Mouse (Mus musculus): ENCODE measurements around the gene Hoxd9. TPM values are rescaled to one million over a fixed set of nuclear protein-coding genes. Genes with fewer than 3 reads are reported as not detected.

The Hoxd9 gene
- total and polyA plus RNA-seq, 2 experiments from 2014 or later: 0.12 to 0.84 TPM

- Histone ChIP-seq H3K27ac (ENCODE audit: low read depth) (no peak overlapping the region), H3K27me3 (ENCODE audit: control insufficient read depth, insufficient read depth, low read length) (peaks cover 98% of the 10 kb centered on the region), H3K9ac (replicated peaks; ENCODE audit: low read depth, low read length) (no peak overlapping the region), H3K4me2 (ENCODE audit: low read depth, low read length) (no peak overlapping the region), H3K36me3 (replicated peaks; ENCODE audit: control insufficient read depth, insufficient read depth, low read length) (no peaks in the 10 kb centered on the region), H3K4me3 (ENCODE audit: low read depth, low read length) (no peak overlapping the region), H3K9me3 (replicated peaks; ENCODE audit: control insufficient read depth, low read length) (no peaks in the 10 kb centered on the region), H3K4me1 (ENCODE audit: control insufficient read depth, insufficient read depth) (peaks cover 6% of the 10 kb centered on the region; the same call in 1 of the 2 replicates)
- TF ChIP-seq CTCF (IDR thresholded peaks at IDR 0.05; ENCODE audit: low read depth): no peak
- TF ChIP-seq EP300 (IDR thresholded peaks at IDR 0.05; ENCODE audit: low read depth): no peak
- DNase-seq (ENCODE audit: low spot score) (no peak), ATAC-seq (ENCODE audit: insufficient read depth, low read depth) (no peak)
- whole genome bisulfite sequencing: 11% methylated on average over 19 of the region's 19 CpGs
Observed at GRCm38 (mm10) chr2:74713239-74714150, 16.0 kb downstream of the Hoxd9 start.

DNA sequence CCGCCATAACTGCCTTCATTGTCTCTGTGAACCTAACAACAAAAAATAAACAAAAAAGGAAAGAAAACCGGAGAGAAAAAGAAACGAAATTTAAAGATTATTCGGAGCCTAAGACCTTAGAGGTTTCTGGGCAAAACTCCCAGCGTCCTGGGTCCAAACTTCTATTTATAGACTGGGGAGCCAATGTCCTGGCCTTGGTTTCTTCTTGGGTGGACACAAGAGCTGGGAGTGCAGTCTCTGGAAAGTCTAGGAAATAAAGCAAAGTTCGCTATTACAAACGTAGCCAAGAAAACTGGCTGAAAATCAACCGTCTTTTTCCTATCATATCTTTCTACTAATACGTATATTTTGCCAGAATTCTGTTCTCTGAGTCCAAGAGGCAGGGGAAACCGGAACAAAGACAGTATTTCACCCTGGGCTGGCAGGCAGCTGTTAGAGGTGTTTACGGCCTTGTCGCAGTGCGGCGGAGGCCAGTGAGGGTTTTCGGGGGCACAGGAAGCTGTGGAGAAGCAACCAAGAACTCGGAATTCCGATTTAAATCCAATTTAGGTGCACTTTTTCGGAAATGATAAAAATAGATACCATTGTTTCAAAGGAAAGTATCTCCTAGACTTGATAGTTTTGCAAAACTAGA lies 16.7 kb downstream of the Hoxd9 start:
- Histone ChIP-seq H3K9me3 (replicated peaks; ENCODE audit: control insufficient read depth, low read length) (no peaks in the 10 kb centered on the region), H3K9ac (replicated peaks; ENCODE audit: low read depth, low read length) (no peak overlapping the region), H3K4me2 (ENCODE audit: low read depth, low read length) (no peak overlapping the region), H3K4me1 (ENCODE audit: control insufficient read depth, insufficient read depth) (peaks cover 6% of the 10 kb centered on the region; the same call in 1 of the 2 replicates), H3K4me3 (ENCODE audit: low read depth, low read length) (no peak overlapping the region), H3K27me3 (ENCODE audit: control insufficient read depth, insufficient read depth, low read length) (peaks cover 97% of the 10 kb centered on the region), H3K27ac (ENCODE audit: low read depth) (no peak overlapping the region), H3K36me3 (replicated peaks; ENCODE audit: control insufficient read depth, insufficient read depth, low read length) (no peaks in the 10 kb centered on the region)
- 13% methylated on average over 18 of the region's 18 CpGs for WGBS
- DNase-seq (ENCODE audit: low spot score) (no peak), ATAC-seq (ENCODE audit: insufficient read depth, low read depth) (no peak)
- TF ChIP-seq EP300 (IDR thresholded peaks at IDR 0.05; ENCODE audit: low read depth): no peak
- no peak for TF ChIP-seq CTCF (IDR thresholded peaks at IDR 0.05; ENCODE audit: low read depth)

DNA sequence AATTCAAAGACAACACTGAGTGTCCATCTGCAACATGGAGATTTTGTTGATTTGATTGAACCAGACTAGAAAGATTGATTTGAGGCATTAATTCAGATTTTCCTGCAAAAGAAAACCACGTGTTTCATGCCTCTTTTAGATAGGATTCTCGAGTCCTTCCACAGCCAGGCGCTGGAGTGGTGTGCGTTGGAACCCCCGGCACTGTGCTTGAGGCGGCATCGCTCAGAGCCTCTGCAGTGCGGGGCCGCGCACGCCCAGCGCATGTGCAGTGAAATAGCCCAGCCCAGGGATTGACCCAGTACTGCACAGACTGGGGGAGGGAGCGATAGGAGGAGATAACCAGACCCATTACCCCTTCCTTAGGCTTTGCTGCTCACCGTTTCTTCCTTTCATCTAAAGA lies 17.4 kb downstream of the Hoxd9 start:
- DNase-seq (ENCODE audit: low spot score) (no peak), ATAC-seq (ENCODE audit: insufficient read depth, low read depth) (no peak)
- Histone ChIP-seq H3K4me3 (ENCODE audit: low read depth, low read length) (no peak overlapping the region), H3K9me3 (replicated peaks; ENCODE audit: control insufficient read depth, low read length) (no peaks in the 10 kb centered on the region), H3K27ac (ENCODE audit: low read depth) (no peak overlapping the region), H3K36me3 (replicated peaks; ENCODE audit: control insufficient read depth, insufficient read depth, low read length) (no peaks in the 10 kb centered on the region), H3K4me1 (ENCODE audit: control insufficient read depth, insufficient read depth) (peaks cover 6% of the 10 kb centered on the region; the same call in 1 of the 2 replicates), H3K27me3 (ENCODE audit: control insufficient read depth, insufficient read depth, low read length) (peaks cover 97% of the 10 kb centered on the region), H3K4me2 (ENCODE audit: low read depth, low read length) (no peak overlapping the region), H3K9ac (replicated peaks; ENCODE audit: low read depth, low read length) (no peak overlapping the region)
- TF ChIP-seq EP300 (IDR thresholded peaks at IDR 0.05; ENCODE audit: low read depth) (no peak), CTCF (IDR thresholded peaks at IDR 0.05; ENCODE audit: low read depth) (0 out of 2 replicates have a peak, but pooled peaks have one; percentile 3)
- WGBS: 3% methylated on average over 14 of the region's 14 CpGs

GRCm38 (mm10) chr2:74715504-74716241 lies 18.1 kb downstream of the Hoxd9 start:
- Histone ChIP-seq H3K4me1 (ENCODE audit: control insufficient read depth, insufficient read depth) (peaks cover 6% of the 10 kb centered on the region; the same call in 1 of the 2 replicates), H3K9me3 (replicated peaks; ENCODE audit: control insufficient read depth, low read length) (no peaks in the 10 kb centered on the region), H3K9ac (replicated peaks; ENCODE audit: low read depth, low read length) (no peak overlapping the region), H3K36me3 (replicated peaks; ENCODE audit: control insufficient read depth, insufficient read depth, low read length) (no peaks in the 10 kb centered on the region), H3K4me3 (ENCODE audit: low read depth, low read length) (peak overlapping the region; percentile 32), H3K27me3 (ENCODE audit: control insufficient read depth, insufficient read depth, low read length) (peaks cover 97% of the 10 kb centered on the region), H3K27ac (ENCODE audit: low read depth) (no peak overlapping the region), H3K4me2 (ENCODE audit: low read depth, low read length) (peak overlapping the region; percentile 51)
- WGBS: 4% methylated on average over 26 of the region's 26 CpGs
- ATAC-seq (ENCODE audit: insufficient read depth, low read depth): peak; percentile 80
- TF ChIP-seq CTCF (IDR thresholded peaks at IDR 0.05; ENCODE audit: low read depth) (peak; percentile 88), EP300 (IDR thresholded peaks at IDR 0.05; ENCODE audit: low read depth) (no peak)
- DNase-seq (ENCODE audit: low spot score): peak; percentile 62

GRCm38 (mm10) chr2:74720384-74720783 lies 22.9 kb downstream of the Hoxd9 start:
- Histone ChIP-seq H3K4me3 (ENCODE audit: low read depth, low read length) (no peak overlapping the region), H3K4me1 (ENCODE audit: control insufficient read depth, insufficient read depth) (no peaks in the 10 kb centered on the region), H3K9ac (replicated peaks; ENCODE audit: low read depth, low read length) (no peak overlapping the region), H3K4me2 (ENCODE audit: low read depth, low read length) (no peak overlapping the region), H3K27ac (ENCODE audit: low read depth) (no peak overlapping the region), H3K36me3 (replicated peaks; ENCODE audit: control insufficient read depth, insufficient read depth, low read length) (no peaks in the 10 kb centered on the region), H3K9me3 (replicated peaks; ENCODE audit: control insufficient read depth, low read length) (no peaks in the 10 kb centered on the region), H3K27me3 (ENCODE audit: control insufficient read depth, insufficient read depth, low read length) (peaks cover 97% of the 10 kb centered on the region)
- no peak for ATAC-seq (ENCODE audit: insufficient read depth, low read depth)
- TF ChIP-seq CTCF (IDR thresholded peaks at IDR 0.05; ENCODE audit: low read depth): no peak
- TF ChIP-seq EP300 (IDR thresholded peaks at IDR 0.05; ENCODE audit: low read depth): no peak
- no peak for DNase-seq (ENCODE audit: low spot score)
- 11% methylated on average over 2 of the region's 2 CpGs for WGBS

Data from heart, postnatal 0 days (tissue).